Mouse (Mus musculus): ENCODE data around the gene Higd1a.

The Higd1a gene

GRCm38 (mm10) chr9:121880840-121881239 is 22.7 kb upstream of the Higd1a start:
- peak; percentile 46 for DNase-seq (ENCODE audit: low read depth, low spot score)

GRCm38 (mm10) chr9:121877052-121877740 is 19.0 kb upstream of the Higd1a start:
- peak; percentile 48 for DNase-seq (ENCODE audit: low read depth, low spot score)

GRCm38 (mm10) chr9:121873578-121873977 is 15.4 kb upstream of the Higd1a start:
- DNase-seq (ENCODE audit: low read depth, low spot score) = no peak

DNA sequence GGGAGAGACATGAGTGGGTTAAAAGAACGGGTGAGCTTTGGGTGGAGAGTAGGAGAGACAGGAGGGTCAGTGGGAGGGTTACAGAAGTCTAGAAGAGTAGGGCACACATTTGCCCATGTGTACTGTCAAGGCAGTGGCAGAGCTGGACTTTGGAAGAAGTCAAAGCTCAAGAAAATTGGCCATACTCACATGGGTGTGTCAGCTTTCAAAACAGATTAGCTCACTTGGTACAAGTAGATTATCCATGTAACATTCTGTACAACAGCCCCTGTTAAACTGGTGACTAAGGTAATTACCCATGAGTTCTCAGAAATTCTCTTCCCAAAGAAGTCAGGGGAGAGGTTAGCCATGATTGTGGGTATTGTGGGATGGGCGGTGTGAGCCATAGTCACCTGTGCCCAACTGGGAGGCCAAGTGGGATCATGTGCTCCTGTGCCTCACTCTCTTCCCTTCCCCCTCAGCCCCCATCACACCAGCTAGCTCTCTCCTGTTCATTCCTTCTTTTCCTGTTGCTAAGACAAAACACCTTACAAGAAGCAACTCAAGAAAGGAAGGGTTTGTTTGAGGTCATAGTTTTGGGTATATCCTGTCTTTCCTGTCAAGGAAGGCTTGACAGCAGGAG is 14.0 kb upstream of the Higd1a start:
- DNase-seq (ENCODE audit: low read depth, low spot score) = no peak

DNA sequence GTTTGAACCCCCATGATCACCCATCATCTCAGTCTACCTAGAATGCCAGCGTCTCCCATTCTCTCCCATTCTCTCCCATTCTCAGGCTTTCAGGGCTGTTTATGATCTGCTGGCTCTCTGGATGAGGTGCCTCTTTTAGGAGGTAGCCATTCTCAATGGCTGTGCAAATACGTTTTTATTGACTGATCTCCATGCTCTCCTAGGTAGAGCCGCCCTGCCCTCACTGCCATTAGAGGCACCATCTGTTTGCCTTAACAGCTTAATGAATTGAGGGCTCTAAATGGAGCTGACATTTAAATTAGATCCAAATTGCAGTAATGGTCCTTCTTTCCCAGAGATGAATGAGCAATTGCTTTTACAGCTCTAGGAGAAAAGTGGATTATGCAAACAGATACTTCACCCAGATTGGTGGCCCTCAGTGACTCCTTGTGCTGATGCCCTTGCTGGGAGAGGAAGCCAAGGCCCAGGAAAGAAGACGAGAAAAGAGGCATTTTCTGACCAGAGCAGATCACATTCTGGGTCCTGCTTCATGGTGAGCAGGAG is 11.9 kb upstream of the Higd1a start:
- no peak for DNase-seq (ENCODE audit: low read depth, low spot score)

- no peak for DNase-seq (ENCODE audit: low read depth, low spot score)
These were observed 11.3 kb upstream of the Higd1a start for GRCm38 (mm10) chr9:121869432-121869831.

- DNase-seq (ENCODE audit: low read depth, low spot score) = no peak
These were observed 10.1 kb upstream of the Higd1a start for GRCm38 (mm10) chr9:121868236-121868635.

DNA sequence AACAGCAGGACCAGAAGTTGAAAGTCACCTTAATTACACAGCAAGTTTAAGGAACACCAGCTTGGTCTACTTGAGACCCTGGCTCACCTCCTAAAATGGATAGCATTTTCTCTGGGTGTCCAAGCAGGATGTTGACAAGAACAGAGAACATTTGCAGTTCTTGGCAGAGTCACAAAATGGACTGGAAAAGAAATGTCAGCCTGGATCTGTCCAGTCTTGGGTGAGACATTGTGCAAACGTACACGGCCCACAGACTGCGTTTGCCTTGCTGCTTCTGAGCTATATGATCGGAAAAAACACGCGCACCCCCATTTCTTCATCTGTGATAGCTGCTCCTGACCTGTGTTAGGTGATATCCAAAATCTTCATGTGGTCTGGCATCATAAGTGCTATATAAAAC is 9.5 kb upstream of the Higd1a start:
- DNase-seq (ENCODE audit: low read depth, low spot score) = no peak

GRCm38 (mm10) chr9:121865425-121866008 is 7.4 kb upstream of the Higd1a start:
- DNase-seq (ENCODE audit: low read depth, low spot score) = no peak

GRCm38 (mm10) chr9:121864837-121865236 is 6.7 kb upstream of the Higd1a start:
- no peak for DNase-seq (ENCODE audit: low read depth, low spot score)

DNA sequence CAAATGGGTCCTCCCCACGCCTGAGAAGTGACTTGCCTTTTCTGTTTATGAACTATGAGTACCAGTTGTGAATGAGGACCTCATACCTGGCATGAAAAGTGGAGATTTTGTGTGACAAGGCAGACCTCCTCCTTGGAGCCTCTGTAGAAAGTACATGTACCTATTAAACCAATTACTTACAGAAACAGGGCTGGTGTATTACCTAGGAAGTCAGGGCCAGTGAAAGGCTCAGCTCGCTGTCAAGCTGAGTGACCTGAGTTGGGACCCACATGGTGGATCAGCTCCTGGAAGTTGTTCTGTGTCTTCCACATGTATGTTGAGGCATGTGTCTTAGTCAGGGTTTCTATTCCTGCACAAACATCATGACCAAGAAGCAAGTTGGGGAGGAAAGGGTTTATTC is 2.8 kb upstream of the Higd1a start:
- DNase-seq (ENCODE audit: low read depth, low spot score) = no peak

- DNase-seq (ENCODE audit: low read depth, low spot score) = no peak
These were observed 1.2 kb upstream of the Higd1a start for GRCm38 (mm10) chr9:121859345-121859744.

DNA sequence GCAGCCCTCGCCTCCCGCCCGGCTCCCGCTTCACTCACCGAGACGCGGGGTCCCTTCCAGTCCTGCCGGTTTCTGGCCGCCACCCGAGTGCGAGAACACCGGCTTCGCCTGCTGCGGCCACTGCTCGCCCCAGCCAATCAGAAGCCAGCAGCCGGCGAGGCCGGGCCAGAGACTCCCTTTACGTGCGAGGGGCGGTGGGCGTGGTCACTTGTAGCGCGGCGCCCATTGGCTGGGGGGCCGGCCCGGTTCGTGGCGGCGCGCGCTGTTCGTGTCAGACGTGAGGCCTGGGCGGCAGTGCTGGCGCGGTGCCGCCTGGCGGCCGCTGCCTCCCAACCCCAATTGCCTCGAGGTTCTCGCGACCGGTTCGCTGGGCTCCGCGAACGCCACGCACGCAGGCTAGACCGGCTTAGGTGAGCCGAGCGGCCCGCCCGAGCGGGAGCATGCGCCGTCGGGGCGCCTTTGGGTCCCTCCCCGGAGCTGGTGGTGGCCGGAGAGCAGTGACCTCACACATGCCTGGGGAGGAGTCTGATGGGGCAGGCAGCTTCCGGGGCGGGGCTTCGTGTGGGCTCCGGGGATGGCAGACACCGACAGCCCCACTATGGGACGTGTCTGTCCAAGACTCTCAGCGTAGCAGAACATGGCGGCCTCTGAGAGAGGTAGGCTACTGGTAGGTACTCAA is 549 bp downstream of the Higd1a start:
- peak; percentile 89 for DNase-seq (ENCODE audit: low read depth, low spot score)

DNA sequence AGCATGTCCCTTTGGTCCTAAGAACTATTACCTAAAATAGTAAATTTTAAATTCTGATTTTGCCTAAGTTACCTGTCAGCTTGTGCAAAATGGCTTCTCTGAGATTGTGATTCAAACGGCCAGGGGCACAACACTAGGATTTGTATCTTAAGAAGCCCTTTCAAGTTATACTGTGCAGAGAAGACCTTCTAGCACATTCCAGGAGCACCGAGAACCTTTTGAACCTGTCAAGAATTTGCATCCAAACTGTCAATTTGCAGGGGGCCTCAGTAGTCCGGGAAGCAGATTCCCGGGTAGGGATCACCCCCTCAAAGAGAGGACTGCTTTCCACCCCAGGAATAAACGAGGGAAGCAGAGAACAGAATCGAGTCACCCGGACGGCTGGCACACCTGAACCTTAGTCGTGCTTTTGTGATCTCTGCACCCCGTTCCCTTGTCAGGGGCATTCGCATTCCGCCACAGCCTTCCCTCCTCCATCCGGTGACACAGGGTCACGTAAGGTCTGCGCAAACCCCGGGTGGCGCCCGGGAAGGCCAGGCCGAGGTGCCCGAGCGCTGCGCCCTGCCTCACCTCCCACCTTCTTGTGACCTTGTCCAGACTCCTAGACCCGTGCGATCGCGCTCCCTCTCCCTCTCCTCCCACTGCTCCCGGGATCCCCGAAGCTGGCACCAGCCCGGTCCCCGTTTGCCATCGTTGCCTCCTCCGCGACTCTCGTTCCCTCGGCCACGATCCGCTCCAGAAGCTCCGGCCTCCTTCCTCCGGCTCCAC is 1.3 kb downstream of the Higd1a start:
- DNase-seq (ENCODE audit: low read depth, low spot score) = no peak

DNA sequence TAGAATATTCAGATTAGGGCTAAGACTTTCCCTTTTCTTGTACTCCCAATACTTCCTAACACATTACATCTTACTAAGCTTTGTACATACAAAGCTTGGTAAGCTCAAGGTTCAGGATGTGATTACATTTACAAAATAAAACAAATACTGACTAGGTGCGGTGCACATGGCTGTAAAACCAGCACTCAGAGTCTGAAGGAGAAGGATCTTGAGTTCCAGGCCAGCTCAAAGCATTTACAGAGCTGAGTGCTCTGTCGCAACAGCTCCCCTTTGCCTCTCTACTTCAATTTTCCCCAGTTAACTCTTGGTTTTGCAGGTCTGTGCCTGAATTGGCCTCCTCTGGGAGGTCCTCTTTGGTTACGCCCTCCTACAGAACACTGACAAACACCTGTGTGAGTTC is 3.9 kb downstream of the Higd1a start:
- DNase-seq (ENCODE audit: low read depth, low spot score) = no peak

GRCm38 (mm10) chr9:121847842-121848241 is 10.3 kb downstream of the Higd1a start:
- no peak for DNase-seq (ENCODE audit: low read depth, low spot score)

GRCm38 (mm10) chr9:121847138-121847537 is 11.0 kb downstream of the Higd1a start:
- DNase-seq (ENCODE audit: low read depth, low spot score) = no peak

- peak; percentile 43 for DNase-seq (ENCODE audit: low read depth, low spot score)
These were observed 11.5 kb downstream of the Higd1a start for GRCm38 (mm10) chr9:121846526-121847118.

- DNase-seq (ENCODE audit: low read depth, low spot score) = no peak
These were observed 15.2 kb downstream of the Higd1a start for GRCm38 (mm10) chr9:121842914-121843313.

DNA sequence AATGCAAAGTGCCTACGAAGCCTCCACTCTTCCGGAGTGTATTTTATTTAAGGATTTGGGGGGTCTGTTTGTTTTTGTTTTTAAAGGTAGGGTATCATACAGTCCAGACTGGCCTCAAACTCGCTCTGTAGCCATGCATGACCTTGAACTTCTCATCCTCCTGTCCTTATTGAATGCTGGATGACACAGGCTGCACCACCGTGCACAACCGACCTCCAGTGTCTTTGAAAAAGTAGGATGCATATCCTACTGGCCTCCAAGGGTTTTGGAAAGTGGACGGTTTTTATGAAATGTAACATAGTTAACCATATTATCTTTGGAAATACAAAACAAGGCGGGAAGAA is 18.6 kb downstream of the Higd1a start:
- no peak for DNase-seq (ENCODE audit: low read depth, low spot score)

Measured in embryo, embryonic 11.5 days (tissue).